Mouse (Mus musculus) brown adipose tissue, adult 24 weeks (tissue): ENCODE measurements around the gene Rab42. TPM values are rescaled to one million over a fixed set of nuclear protein-coding genes. Genes with fewer than 3 reads are reported as not detected.

Source experiments
- polyA plus RNA-seq: library from polyadenylated mRNA; stranded (reverse); fragments of >200 nt; gene quantifications from 2 replicates; pipeline ENCODE4 v1.2.4, GENCODE M21; 2012; ENCODE audit not compliant: missing spikeins, insufficient read depth, insufficient read length

Gene Rab42
- polyA plus RNA-seq, 1 experiment = 2.3 TPM

Other genes starting within 250 kb of the Rab42 start
- gene Gm10300, start 228.7 kb downstream of the Rab42 start, polyA plus RNA-seq = not detected in 2 replicates
- gene Epb41, start 228.1 kb downstream of the Rab42 start, polyA plus RNA-seq = 37.1 and 44.1 TPM in 2 replicates
- gene Oprd1, start 158.9 kb downstream of the Rab42 start, polyA plus RNA-seq = 0.38 TPM in 1 of 2 replicates, not detected in the other
- gene Ythdf2, start 91.1 kb downstream of the Rab42 start, polyA plus RNA-seq = 22.4 and 24.6 TPM in 2 replicates
- gene Gmeb1, start 41.8 kb downstream of the Rab42 start, polyA plus RNA-seq = 2.1 and 5.2 TPM in 2 replicates
- gene Taf12, start 29.0 kb downstream of the Rab42 start, polyA plus RNA-seq = 25.0 and 27.8 TPM in 2 replicates
- 35.1 and 36.5 TPM in 2 replicates for gene Trnau1ap, start 26.2 kb upstream of the Rab42 start, polyA plus RNA-seq
- 3.4 and 7.6 TPM in 2 replicates for gene Rcc1, start 50.2 kb upstream of the Rab42 start, polyA plus RNA-seq
- 5.9 and 11.6 TPM in 2 replicates for gene Phactr4, start 119.1 kb upstream of the Rab42 start, polyA plus RNA-seq
- gene Med18, start 160.5 kb upstream of the Rab42 start, polyA plus RNA-seq = 2.1 and 3.4 TPM in 2 replicates
- gene Sesn2, start 207.1 kb upstream of the Rab42 start, polyA plus RNA-seq = 10.1 and 14.5 TPM in 2 replicates
- gene Atpif1, start 230.3 kb upstream of the Rab42 start, polyA plus RNA-seq = 42.9 and 57.3 TPM in 2 replicates
- 62.3 and 81.0 TPM in 2 replicates for gene Dnajc8, start 232.2 kb upstream of the Rab42 start, polyA plus RNA-seq